Mouse (Mus musculus) right cerebral cortex, postnatal 14 days (tissue): ENCODE data around the gene Mfsd9.
"Not testable (repeated sequence)": the region's sequence is repeated elsewhere in the genome, so short reads cannot be mapped to it uniquely, and the experiment has no call there.

Experiments
- DNase-seq: peaks from one replicate; pipeline ENCODE4 v3.0.0; 2022

Gene Mfsd9

GRCm38 (mm10) chr1:40776763-40777162 is 13.7 kb downstream of the Mfsd9 start:
- no peak for DNase-seq

- DNase-seq = no peak
These were observed 14.4 kb downstream of the Mfsd9 start for GRCm38 (mm10) chr1:40776102-40776501.

DNA sequence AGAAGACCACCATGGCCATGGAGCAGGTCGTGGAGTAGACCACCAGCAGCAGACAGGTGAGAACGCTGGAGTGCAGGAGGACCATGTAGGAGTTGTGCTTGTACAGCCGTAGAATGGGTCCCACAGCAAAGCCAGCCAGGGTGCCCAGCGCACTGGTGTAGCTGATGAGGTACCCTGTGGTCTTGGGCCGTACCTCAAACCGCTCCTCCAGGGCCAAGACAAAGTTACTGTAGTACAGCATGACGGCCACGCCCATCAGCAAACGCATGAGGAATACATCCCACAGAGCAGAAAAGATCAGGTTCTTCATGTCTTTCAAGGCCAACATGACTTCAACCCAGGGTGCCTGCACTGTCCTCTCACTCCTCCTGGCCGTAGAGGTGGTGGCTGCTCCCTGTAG is 16.4 kb downstream of the Mfsd9 start:
- DNase-seq = no peak

- no peak for DNase-seq
These were observed 17.3 kb downstream of the Mfsd9 start for GRCm38 (mm10) chr1:40773234-40773633.

GRCm38 (mm10) chr1:40771196-40771970 is 19.1 kb downstream of the Mfsd9 start:
- no peak for DNase-seq

DNA sequence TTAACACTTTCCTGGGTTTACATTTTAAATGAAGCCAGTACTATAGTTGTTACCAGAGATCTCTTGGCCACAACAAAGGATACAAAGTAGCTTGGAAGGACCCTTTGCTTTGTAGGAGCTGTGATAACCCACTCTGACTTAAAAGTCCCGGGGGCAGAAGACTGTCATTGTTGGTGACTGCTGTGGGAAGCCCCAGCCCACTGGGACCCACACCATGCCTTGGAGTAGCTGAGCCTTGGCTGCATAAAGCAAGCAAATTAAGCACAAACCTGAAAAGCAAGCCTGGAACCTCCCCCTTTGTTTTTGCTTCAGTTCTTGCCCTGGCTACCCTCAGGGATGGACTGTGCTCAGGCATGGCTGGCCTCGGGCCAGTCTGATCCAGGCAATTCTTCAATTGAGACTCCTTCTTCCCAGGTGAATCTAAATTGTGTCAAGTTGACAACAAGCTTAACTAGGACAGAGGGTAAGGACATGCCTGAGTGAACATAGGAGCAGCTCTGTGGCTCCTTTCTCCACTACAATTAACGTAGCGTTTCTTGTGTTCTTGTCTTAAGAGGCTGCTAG is 21.1 kb downstream of the Mfsd9 start:
- DNase-seq = no peak

DNA sequence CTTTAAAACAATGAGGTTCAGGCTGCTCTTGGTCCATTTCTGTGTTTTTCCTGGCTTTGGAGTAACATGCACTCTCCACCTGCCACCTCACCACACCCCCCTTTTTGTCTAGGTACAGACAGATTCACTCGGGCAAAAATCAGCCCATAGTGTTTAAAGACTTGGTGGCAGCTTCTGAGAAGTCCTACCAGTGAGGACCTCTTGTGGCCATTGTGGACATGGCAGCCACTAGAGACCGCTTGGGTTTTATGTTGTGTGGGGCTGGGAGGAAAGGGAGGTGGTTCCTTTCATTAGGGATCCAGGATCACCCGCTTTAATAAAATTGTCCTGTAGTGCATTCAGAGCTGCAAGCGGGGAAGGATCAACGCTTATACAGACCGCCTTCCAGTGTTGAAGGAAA is 21.9 kb downstream of the Mfsd9 start:
- peak; percentile 44 for DNase-seq

- DNase-seq = no peak
These were observed 22.9 kb downstream of the Mfsd9 start for GRCm38 (mm10) chr1:40767588-40767987.

GRCm38 (mm10) chr1:40765521-40765920 is 25.0 kb downstream of the Mfsd9 start:
- no peak for DNase-seq

DNA sequence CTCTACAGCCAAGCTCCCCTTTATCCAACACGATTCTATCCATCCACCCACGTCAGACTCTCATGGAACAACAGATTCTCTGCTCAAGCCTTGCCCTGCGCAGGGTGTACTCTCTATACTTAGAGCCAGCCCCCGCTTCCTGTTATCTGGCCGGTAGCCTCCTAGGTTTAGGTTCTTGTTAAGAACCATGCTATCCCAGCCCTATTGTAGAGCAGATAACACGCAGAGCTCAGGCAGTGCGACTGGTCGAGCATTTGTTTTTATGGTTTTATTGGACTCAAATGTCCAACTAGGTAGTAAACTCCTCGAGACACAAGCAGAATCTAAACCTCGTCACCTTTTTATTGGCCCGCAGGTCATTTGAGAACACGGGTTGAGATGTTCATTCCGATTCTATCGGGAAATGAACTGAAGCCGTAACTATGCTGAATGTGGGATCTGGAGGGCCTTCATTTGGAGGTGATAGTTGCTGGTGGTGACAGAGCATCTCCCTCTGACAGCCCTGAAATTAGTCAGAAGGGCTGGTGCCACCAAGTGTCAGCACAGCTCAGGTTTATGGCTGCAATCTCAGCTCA is 25.7 kb downstream of the Mfsd9 start:
- no peak for DNase-seq

DNA sequence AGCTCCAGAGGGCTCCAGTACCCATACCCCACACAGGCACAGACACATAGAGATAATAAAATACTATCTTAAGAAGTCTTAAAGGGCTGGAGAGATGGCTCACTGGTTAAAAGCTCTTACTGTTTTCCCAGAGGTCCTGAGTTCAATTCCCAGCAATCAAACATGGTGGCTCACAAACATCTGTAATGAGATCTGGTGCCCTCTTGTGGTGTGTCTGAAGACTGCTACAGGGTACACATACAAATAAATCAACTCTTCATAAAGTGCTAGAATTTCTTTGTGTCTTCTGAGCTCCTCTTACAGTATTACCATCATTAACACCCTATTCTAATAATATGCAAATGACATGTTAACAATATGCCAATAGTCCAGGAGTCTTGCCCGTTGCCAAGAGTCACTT is 26.4 kb downstream of the Mfsd9 start:
- DNase-seq = no peak

GRCm38 (mm10) chr1:40759751-40760445 is 30.6 kb downstream of the Mfsd9 start:
- no peak for DNase-seq

DNA sequence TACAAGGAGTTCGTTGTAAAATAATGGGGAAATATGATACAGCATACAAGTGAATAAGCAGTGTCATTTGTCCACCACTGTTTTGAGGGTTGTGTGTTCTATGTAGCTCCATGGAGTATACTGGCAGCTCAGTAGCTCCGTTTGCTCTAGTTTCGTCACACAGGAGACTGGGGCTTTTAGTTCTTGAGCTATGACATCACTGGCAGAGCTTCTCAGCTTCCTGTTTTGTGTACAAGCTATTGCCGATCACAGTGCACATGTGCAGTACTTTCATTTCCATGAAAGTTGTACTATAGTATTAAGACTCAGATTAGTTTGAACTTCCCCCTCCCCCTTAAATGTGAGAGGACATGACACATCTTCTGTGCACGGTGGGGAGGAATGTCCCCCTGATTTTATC is 44.4 kb downstream of the Mfsd9 start:
- no peak for DNase-seq

DNA sequence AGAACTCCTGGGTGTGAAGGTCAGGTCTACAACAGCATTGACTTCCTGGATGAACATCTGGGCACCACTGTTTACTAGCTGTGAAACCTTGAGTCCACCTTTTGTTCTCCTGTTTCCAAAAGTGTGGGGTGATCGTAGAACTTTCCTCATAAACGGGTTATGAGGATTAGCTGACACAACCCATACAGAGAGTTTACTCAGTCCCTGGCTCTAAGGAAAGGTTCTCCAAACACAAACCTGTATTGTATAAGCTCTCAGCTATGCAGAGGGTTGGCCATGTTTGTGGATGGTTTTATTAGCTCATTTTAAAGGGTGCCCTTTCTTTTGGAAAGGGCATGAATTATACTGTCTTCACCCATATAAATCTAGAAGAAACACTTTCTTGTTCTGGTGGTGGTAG is 49.7 kb downstream of the Mfsd9 start:
- no peak for DNase-seq

DNA sequence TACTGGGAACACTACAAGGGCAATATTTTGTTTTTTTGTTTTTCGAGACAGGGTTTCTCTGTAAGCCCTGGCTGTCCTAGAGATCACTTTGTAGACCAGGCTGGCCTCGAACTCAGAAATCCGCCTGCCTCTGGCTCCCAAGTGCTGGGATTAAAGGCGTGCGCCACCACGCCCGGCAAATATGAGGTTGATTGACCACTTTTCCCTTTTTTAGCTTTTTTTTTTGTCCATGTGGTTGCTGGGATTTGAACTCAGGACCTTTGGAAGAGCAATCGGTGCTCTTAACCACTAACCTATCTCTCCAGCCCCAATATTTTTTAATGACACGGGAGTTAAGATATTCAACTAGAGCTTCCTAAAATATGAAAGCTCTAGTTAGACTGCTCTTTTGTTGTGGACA is 52.2 kb downstream of the Mfsd9 start:
- DNase-seq = not testable (repeated sequence)

DNA sequence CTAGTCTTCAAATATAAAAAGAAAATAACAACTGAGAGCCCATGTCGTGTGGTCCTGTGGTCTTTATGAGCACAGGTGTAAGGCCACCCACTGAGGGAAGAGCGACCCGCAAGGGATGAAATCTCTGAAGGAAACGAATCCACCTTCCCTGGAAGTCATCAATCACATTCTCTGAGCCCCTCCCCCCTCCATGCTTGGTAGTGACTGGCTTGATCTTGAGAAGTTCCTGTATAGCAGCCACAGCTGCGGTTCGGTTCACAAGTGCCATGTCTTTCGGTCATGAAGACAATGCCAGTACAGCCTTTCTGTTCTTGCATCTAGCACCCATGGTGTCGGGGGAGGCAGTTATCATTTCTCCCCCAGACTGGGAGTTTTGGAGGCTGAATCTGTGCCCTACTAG is 52.8 kb downstream of the Mfsd9 start:
- no peak for DNase-seq

- DNase-seq = no peak
These were observed 61.9 kb downstream of the Mfsd9 start for GRCm38 (mm10) chr1:40728636-40729035.

- DNase-seq = no peak
These were observed 63.1 kb downstream of the Mfsd9 start for GRCm38 (mm10) chr1:40727404-40727803.

DNA sequence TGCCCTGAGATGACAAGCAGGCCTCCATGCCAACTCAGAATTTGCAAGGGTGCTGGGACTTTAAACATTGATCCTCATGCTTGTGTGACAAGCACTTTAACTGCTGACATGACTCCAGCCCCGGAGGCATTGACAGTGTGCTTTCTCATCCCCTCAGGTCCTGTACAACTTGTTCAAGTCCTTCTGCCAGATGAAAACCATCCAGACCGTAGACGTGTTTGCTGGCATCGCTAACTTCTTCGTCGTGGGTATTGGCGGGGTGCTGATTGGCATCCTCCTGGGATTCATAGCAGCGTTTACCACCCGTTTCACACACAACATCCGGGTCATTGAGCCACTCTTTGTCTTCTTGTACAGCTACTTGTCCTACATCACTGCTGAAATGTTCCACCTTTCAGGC is 64.4 kb downstream of the Mfsd9 start:
- no peak for DNase-seq
